Mouse (Mus musculus): ENCODE measurements around the gene Crlf3.

GRCm38 (mm10) chr11:80086844-80087243, 6.1 kb upstream of the Crlf3 start:
- TF ChIP-seq POLR2A (IDR thresholded peaks at IDR 0.05; ENCODE audit: borderline replicate concordance, low read depth, low read length), result no peak
- TF ChIP-seq CTCF (IDR thresholded peaks at IDR 0.05; ENCODE audit: low read depth, low read length), result peak; percentile 92

All from bone marrow macrophage, adult 2 months (primary cell).